Mouse (Mus musculus): ENCODE data around the gene Smad5.

GRCm38 (mm10) chr13:56681924-56682323 is 20.9 kb upstream of the Smad5 start:
- TF ChIP-seq E2F4 (IDR thresholded peaks at IDR 0.05; ENCODE audit: insufficient read depth), result no peak
- TF ChIP-seq TCF12 (IDR thresholded peaks at IDR 0.05; ENCODE audit: insufficient read depth, poor library complexity, severe bottlenecking), result no peak
- no peak for TF ChIP-seq MYOD1 (IDR thresholded peaks at IDR 0.05; ENCODE audit: control insufficient read depth in 1 of 3, insufficient read length in 2 of 3, low read depth in 2 of 3)
- no peak for TF ChIP-seq USF1 (IDR thresholded peaks at IDR 0.05; ENCODE audit: low read depth)
